Mouse (Mus musculus) embryo, embryonic 11.5 days (tissue): ENCODE data around the gene Coro1a.
"Not testable (repeated sequence)": the region's sequence is repeated elsewhere in the genome, so short reads cannot be mapped to it uniquely, and the experiment has no call there.

Source experiments
- DNase-seq: peaks from one replicate; pipeline ENCODE4 v3.0.0-alpha.2; 2012; ENCODE audit warnings: low read depth, low spot score

Gene Coro1a

DNA sequence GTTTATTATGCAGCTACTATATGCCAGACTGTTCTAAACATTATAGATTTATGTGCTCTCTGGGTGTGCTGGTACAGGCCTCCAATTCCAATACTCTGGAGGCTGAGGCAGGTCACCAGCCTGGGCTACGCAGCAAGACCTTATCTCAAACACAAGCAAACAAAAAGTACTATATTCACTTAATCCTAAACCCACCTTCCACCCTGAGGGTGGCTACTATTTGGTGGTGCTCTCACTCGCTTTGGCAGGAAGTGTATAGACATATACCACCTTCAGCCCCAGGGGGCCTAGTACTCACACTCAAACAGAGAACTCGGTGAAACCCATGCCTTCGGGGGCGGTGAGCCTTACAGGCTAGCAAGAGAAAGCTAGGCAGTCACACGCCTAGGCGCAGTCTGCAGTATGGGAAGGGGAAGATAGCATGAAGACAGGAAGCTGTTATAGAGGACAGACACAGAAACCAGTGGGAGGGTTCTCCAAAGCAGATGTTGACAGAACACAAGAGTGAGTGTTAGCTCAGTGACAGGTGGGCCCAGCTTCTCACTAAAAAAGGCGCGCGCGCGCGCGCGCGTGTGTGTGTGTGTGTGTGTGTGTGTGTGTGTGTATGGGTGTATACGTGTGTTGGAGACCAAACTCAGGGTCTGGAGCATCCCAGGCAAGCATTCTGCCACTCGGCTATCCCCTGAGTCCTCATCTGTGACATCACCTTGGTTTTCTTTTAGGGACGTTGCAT, at the start of gene Coro1a:
Gene Coro1a, minus strand, starts transcription at position 346 of the 733 bp plus-strand sequence.
- DNase-seq, result no peak

DNA sequence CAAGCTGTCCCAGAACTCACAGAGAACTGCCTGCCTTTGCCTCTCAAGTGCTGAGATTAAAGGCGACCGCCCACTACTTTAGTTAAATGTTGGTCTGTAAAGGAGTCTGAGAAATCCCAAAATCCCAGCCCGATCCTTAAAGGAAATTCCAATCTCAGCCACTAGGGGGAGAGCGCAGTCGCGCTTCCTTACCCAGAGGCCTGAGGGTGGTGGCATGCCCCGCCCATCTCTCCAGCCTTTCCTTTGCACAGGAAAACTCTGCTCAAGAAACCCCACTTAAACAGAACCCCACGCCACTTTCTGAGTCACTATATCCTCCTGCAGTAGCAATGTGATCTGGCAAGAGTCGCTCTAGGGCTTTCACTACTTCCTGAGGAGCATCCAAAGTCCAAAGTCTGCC, 47.3 kb upstream of the Coro1a start:
- DNase-seq, result peak; percentile 78

DNA sequence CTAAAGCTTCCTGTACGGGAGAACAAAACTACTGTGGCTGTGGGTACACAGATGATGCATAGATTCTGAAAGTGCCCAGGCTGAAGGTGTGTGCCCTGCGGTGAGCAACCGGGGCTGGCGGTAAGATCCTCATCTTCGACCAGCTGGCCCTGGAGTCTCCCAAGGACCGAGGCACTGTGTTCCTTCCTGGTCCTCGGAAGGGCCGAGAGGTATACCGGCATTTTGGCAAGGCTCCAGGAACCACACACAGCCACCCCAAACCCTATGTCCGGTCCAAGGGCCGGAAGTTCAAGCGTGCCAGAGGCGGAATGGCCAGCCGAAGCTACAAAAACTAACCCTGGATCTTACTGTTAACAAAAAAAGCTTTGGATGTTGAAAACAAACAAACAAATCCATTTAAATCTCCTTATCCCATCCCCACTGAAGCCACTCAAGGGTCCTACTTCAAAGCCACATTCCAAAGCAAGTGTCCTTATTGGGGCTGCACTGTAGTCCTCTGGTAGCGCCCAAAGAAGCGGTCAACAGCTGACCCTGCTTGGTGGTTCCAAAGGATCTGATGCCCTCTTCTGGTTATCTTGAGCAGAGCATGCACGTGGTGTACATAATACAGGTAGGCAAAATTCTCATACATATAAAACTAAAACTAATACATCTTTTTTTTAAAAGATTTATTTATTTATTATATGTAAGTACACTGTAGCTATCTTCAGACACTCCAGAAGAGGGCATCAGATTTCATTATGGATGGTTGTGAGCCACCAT, 42.2 kb upstream of the Coro1a start:
- DNase-seq, result no peak

DNA sequence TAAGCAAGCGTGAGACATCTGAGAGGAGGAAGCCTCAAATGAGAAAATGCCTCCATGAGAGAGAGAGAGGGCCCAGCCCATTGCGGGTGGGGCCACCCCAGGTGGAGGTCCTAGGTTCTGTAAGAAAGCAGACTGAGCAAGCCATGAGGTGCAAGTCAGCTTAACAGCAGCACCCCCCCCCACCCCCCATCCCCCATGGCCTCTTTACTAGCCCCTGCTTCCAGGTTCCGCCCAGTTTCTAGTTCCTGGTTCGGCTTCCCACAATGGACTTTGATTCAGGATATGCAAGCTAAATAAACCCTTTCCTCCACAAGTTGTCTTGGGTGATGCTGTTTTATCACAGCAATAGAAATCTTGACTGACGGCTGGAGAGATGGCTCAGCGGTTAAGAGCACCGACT, 41.2 kb upstream of the Coro1a start:
- DNase-seq, result no peak

DNA sequence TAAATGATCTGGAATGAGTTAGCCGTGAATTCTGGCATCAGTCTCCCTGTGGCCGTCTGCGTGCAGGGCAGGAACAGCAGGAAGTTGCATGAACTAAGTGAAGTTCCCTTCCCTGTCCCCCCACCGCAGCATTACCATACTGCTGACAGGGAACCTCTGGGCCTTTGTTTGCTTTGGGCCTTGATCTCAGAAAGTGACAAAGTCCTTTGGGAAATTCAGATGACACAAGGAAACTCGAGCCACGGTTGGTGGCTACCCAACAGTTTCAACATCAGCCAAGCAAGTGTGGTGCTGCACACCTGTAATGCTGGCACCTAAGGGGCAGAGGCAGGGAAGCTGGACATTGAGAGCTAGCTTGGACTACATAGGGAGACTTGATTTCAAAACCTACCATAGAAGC, 39.2 kb upstream of the Coro1a start:
- DNase-seq, result no peak

DNA sequence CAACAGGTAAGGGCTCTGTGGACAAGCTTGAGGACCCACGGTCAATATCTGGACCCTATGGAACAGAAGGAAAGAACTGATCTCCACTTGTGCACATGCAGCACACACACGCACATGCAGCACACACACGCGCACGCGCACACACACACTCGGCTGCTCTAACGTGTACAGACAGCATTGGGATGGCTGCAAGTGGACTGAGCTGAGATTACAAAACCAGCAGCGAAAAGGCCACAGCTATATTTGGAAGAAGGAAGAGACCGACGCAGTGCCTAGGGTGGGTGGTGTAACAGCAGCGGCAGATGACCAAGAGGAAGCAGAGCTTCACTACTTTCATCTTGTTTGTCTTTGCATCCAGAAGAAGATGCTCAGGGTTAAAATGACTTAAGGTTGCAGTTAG, 38.5 kb upstream of the Coro1a start:
- DNase-seq, result no peak

DNA sequence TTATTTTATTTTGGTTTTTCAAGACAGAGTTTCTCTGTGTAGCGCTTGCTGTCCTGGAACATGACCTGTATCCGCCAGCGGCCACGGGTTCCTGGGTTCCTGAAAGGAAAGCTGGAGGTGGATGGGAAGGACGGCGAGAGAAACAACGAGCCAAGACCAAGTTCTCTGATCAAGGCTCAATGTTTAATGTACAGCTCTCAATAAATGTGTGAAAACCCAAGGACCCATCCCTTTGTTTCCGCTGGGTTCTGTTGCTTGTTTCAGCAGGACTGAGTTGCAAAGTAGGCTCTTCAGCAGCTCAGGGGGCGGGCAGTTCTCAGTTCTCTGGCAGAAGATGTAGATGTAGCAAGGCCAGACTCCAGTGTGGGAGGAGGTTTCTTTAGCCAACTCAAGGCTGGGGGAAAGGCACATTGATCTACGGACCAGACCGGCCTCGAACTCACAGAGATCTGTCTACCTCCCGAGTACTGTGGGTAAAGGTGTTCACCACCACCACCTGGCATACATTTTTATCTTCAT, 34.4 kb upstream of the Coro1a start:
- no peak for DNase-seq

DNA sequence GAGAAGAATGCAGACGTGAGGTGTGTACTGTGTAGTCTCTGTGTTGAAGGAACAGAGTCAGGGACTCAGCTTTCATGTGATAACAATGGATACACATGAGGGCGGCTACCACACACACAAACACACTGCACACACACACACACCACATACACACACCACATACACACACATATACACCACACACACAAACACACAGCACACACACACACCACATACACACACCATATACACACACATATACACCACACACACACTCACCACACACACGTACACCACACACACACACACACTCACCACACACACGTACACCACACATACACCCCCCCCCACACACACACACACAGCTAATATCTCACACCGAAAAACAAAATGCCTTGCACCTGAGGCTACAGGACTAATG, 33.9 kb upstream of the Coro1a start:
- no peak for DNase-seq

DNA sequence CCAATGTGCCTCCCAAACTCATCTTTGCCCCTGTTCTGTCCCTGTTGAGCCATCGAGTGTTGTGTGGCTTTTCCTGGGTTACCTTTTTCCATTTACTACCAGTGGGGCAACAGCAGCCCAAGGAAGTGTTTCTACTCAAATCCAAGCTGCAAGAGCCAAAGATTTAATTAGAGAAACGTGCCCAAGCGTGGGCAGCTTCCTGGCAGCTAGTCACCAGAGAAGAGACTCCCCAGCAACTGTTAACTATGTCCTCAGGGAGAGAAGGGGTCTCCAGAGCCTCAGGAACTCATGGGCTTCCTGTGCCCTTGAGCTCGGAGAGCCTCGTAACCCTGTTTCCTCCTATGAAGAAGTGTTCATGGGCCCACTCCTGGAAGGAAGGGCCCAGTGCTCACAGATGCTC, 33.4 kb upstream of the Coro1a start:
- no peak for DNase-seq

DNA sequence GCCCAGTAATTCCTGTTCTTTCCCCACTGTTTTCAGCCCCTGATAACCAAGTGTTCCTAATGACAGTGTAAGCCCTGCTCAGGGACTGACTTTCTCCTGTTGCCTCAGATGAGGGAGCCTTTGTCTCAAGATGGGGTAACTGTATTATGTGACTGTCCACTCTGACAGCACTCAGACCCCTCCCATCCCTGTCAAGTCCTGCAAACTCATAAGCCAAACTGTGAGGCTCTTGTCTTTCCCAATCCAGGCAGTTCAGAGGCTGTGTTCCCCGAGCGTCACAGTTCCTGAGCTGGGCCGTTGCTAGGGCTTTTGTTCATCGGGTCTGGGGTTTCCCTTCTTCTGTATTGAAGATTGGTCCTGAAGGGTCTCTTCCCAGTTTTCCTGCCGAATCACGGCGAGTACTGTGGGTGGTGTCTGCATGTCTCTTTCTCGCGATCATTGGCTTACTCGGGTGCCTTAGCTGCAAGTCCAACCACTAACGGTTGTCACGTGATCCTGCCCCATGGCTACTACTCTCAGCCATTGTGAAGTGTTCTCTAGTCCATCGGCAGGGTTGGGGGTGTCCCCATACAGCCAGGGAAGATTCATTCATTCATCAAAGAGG, 32.6 kb upstream of the Coro1a start:
- DNase-seq, result no peak

DNA sequence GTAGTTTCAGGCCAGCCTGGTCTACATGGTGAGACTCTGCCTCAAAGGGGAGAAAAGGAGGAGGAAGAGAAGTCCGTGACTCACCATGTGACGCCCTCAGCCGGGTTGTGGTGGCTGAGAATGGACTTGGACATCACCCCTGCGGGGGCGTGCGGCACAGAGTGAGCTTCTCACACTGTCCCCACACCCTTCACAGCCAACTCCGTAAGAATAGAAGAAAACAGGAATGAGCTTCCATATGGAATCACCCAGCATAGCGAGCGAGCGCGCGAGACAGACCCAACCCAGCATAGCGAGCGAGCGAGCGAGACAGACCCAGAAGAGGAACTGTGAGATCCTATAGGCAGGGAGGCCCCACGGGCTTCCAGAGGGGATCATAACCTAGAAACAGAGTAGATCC, 32.0 kb upstream of the Coro1a start:
- DNase-seq, result no peak

DNA sequence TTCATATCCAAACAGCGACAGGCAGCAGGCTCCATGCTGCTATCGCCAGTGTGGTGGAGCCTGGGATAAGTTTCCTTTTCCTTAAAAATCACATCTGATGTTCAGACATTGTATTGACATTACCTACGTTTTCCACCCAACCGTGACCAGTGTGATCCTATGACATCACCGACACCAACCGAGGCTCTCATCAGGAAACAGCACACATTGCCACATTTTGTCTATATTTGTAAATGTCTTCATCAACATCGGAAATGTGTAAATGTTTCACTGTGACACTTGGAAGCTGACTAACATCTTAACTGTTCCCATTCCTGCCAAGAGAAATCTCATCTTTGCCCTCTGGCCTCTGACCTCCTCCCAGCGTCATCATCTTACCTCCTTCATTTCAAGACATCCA, 28.5 kb upstream of the Coro1a start:
- no peak for DNase-seq

DNA sequence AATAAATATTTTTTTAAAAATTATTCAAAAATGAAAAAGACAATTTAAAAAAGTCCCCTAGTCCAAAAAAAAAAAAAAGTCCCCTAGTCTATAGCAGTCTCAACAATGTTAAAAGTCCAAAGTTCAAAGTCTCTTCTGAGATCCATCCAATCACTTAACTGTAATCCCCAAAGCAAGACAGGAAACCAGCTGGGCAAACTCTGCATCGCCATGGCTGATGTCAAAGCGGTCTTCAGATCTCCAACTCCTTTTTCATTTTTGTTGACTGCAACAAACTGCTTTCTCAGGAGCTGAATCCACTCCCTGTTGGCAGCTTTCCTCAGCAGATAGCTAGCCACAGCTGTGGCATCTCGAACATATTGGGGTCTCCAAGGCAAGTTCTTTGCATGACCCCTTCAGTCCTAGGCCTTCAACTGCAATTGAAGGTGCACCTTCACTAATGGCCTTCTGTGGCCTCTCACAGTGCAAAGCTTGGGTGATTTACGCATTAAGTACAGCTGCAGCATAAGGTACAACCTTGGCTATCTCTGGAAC, 22.7 kb upstream of the Coro1a start:
- DNase-seq, result not testable (repeated sequence)

DNA sequence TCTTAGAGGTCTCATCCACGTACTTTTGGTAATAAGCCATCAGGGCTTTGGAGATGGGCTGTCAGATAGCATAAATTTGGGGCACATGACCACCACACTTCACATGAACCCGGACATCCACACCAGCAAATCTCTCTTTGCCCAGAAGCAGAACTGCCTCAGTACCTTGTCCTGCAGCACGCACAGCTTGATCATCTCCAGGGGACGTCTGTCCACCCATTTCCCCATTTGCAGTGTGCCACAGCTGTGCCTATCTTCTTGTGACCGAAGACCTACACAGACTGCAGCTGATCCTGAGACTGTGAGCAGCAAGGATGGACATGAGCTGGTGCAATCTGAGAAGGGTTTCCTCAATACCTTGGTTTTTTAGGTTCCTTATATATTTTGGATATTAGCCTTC, 18.1 kb upstream of the Coro1a start:
- no peak for DNase-seq

DNA sequence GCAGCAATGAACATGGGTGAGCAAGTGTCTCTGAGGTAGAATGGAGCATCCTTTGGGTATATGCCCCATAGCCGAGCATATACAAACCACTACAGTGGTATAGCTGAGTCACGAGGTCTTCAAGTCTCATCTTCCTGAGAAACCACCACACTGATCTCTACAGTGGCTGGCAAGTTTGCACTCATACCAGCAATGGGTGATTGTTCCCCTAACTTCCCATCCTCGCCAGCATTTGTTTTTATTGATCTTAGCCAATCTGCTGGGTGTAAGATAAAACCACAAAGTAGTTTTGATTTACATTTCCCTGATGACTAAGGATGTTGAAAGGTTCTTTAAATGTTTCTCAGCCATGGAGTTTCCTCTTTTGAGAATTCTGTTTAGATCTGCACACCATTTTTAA, 17.5 kb upstream of the Coro1a start:
- no peak for DNase-seq

DNA sequence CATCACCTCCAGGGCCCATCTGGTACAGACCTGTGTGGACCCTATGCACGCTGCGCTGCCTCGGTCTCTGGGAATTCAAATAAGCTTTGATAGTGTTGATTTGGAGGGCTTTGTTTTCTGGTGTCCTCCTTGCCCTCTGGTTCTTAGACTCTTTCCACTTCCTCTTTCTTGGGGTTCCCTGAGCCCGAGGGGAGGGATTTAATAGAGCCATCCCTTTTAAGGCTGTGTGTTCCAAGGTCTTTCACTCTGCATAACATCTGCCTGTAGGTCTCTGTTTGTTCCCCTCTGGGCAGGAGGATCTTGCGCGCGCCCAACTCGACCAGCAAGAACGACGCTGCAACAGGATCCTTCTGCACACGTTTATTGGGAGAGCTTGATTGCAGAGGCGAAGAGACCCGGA, 14.0 kb upstream of the Coro1a start:
- DNase-seq, result no peak

DNA sequence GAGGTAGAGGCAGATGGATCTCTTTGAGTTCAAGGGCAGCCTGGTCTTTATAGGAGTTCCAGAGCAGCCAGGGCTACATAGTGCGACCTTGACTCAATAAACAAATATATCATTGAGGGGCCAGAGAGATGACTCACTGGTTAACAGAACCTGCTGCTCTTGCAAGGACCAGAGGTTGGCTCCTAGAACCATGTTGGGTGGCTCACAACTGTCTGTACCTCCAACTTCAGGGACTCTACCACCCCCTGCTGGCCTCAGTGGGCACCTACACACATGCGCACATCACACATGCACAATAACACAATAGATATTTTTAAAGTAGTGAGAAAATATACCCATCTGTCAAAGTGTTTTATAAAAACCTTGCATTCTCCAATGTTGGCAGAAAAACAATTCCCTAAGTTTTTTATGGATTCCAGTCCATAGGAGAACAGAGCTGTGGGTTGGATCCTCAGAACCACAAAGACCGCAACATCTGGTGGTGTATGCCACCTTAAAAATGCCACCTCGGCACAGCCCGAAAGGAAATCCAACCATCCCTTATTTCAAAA, 11.3 kb upstream of the Coro1a start:
- no peak for DNase-seq

DNA sequence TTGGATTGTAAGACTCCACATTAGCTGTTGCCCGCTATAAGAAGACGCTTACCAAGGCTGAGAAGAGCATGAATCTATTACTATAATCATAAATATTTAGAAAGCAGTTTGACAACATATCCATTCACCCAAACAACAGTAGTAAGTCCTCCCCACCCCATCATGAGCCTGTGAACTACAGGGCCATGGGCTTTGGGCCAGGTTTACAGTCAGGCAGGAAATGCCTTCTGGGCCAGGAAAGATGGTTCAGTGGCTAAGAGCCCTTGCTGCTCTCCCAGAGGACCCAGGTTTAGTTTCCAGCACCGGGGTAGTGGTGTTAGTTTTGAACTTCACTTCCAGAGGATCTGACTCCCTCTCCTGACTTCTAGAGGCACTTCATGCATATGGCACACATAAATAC, 10.0 kb upstream of the Coro1a start:
- DNase-seq, result no peak

DNA sequence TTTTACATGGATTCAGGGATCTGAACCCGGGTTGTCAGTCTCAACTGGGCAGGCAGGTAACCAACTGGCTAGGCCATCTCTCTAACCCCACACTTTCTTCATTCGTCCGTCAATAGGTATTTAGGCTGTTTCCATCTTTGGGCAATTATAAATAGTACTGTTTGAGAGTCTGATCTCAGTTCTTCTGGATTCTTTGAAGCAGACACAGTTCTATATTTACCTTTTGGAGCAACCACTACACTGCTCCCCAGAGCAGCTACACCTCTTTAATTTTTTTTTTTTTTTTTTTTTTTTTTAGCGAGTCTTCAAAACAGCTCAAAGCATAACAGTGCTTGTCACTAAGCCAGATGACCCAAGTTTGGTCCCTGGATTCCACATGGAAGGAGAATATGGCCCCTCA, 8.1 kb upstream of the Coro1a start:
- no peak for DNase-seq

DNA sequence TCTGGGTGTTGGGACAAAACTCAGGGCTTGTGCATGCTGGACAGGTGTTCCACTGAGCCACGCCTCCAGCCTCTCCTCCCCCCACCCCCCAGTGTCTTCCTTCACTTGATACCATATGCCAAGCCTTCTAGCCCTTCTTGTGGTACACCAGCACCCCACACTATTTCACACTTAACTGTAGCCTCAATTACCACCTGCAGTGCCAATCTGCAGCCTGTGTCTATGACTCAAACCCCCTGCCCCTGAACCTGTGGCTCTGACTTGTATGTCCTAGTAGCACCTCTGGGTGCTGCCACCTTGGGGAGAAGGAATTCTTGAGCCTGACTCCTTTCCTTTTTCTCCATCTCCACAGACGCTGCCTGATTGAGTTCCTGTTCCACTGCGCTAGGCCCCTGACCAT, 4.3 kb upstream of the Coro1a start:
- DNase-seq, result no peak

DNA sequence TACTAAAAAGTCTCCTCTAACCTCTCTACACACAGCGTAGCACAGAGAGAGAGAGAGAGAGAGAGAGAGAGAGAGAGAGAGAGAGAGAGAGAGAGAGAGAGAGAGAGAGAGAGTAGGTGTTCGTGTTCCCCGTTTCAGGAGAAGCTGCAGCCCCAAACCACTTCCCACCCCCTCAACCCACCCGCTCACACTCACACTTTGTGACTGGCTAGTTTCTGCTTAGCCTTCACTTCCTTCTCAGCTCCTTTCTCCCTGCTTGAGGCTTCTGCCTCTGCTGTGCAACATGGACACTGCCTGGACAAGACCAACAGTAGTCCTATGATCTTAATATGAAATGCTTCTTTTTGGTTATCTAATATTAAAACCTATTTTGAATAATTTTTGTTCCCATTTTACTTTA, 2.7 kb upstream of the Coro1a start:
- DNase-seq, result no peak
